Mouse (Mus musculus): ENCODE measurements around the gene Vangl2.

DNA sequence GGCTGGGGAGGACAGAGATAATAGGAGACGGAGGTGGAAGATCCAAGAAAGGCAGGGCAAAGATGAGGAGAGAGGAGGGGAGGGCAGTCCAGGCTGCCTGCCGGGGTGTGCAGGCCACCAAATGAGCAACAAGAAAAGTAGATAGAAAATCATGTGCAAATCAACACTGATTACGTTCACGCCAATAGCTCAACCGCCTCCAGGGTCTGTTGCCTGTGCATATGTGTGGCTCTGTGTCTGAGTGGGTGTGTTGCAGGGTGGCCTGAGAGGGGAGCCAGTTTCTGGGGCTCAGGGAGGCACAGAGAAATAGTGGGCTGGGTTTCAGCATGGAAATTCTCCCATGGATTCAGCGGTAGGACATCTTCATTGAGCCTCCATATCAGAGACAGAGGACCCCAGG is 30.1 kb upstream of the Vangl2 start:
- TF ChIP-seq CTCF (IDR thresholded peaks at IDR 0.05; ENCODE audit: insufficient read depth, low read length) (no peak), POLR2A (IDR thresholded peaks at IDR 0.05; ENCODE audit: borderline replicate concordance, extremely low read depth, low read depth, low read length) (no peak)
